Mouse (Mus musculus) right cerebral cortex, postnatal 4 days (tissue): ENCODE data around the gene A3galt2.

Source experiments
- DNase-seq: peaks from one replicate; pipeline ENCODE4 v3.0.0-alpha.2; 2022

The A3galt2 gene

DNA sequence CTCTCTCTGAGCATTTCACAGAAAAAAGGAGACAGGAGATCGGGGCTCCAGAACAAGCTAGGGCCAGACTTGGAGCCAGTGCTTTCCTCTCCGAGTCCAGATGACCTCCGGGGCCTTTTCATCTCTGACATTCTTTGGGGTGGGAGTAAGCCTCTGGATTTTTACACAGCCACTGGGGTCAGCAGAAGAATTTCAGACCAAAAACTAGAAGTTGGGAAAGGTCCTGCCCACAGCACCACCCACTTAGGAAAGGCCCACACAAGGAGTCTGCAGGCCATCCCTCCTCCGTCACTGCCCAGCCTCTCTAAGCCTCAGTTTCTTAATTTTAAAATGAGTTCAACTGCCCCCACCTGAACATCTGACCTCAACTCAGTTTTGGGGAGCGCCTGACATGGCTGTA is 48.4 kb downstream of the A3galt2 start:
- DNase-seq, result no peak

DNA sequence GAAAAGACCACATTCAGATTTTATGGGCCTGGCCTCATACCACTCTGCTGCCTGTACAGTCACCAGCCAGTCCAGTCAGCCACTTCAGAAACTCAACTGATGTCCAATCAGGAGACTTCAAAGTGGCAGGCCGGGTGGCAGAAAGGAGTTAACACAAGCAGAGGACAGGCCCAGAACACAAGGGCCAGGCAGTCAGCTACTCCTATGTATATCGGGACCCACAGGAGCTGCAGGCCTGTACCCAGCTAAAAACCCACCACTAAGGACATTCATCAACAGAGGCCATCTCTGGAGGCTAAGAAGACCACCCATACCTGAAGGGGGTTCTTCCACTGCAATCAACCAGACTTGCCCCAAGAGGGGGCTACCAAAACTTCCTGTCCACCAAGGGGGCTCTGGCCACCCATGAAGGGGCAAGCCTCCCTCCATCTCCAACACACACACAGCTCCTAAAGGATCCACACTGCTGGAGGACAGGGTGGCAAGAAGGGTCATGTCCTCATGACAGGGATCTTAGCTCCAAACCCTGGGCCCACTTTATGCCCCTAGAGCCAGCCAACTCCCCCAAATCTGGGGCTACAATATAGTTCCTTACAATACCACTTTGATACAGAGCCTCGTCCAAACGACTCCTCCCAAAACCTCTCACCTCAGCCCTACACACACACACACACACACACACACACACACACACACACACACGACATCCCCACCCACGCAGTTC is 49.4 kb downstream of the A3galt2 start:
- no peak for DNase-seq

DNA sequence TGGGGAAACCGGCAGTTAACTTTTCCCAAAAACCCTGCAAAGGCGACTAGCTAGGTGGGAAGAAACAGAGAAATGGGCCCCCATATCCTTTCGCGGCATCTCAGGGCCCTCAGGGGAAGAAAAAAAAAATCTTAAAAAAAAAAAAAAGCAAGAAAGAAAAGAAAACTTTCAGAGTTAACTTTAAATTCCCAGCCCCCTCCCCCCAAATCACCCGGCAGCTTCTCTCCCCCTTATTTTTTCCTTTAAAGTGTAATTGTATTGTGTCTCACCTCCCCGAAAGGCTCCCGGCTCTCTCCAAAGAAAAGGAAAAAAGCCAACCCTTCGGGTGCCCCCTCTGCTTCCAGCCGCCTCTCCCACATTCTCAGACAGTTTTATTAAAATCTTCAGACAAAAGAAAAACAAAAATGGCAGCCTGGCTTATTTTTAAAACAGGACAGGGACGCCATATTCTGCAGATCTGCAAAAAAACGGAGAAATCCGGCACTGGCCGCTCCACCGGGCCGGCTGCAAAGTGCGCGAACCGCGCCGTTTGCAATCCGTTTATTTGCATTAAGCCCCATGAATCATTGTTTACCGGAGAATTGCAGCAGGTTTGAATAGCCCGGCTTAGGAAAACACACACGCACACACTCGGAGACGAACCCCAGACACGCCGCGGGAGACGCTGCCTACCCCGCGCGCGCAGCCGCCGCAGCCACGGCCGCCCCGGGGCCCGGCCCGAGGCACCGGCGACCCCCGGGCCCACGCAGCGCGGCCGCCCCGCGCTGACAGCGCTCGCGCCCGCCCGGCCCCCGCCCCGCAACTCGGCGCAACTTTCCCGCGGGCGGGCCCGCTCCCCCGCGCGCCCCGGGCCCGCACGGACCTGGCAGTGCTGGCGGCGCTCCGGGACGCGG is 50.2 kb downstream of the A3galt2 start:
- DNase-seq, result peak; percentile 35

DNA sequence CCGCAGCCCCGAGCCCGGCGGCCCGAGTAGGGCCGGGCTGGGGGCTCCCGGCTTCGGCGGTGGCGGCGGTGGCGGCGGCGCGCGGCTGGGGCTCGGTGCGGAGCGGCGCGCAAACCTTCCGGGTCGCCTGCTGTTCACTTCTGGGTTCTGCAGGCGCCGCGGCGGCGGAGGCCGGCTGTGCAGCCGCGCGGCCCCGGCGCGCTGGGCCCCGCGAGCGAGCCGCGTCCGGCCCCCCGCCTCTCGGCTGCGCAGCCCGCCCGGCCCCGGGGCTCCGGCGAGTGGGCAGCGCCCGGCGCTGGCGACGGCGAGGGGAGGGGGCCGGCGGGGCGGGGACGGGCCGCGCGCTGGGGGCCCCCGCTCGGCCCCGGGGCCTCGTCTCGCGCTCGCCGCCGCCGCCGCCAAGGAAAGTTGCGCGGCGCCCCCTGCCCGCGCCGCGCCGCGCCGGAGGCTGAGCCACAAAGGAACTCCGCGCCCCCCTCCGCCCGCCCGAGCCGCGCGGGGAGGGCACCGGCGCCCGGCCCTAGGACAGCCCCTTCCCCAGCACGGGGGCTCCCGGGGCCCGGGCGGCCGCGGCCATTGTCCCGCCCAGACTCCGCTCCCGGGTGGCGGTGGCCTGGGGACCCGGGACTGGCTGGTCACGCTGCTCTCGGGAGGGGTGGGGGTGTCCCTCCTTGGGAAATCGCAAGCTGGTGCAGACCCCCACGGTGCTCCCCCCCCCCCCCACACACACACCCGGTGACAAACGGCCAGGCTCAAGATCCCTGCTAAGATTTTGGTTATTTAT is 51.1 kb downstream of the A3galt2 start, which contains the start of gene Zfp362:
Gene Zfp362 (minus strand): TSS at position 3 of the 784 bp plus-strand sequence.
- DNase-seq, result peak; percentile 56

DNA sequence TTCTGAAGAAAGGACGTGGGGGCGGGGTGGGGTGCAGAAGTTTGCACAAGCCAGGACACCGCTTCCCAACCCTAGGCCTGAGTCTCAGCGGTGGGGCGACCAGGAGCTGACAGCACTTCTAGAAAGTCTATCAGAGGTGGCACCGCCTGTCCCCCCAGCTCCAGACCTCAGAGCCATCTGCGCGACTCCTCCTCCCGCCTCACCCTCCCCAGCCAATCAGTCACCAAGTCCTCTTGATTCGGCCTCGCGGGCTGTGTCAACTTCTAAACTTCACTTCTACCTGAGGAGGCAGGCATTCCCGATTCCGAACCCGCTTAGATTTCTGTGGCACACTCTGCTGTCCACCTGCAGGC is 51.6 kb downstream of the A3galt2 start:
- peak; percentile 38 for DNase-seq

DNA sequence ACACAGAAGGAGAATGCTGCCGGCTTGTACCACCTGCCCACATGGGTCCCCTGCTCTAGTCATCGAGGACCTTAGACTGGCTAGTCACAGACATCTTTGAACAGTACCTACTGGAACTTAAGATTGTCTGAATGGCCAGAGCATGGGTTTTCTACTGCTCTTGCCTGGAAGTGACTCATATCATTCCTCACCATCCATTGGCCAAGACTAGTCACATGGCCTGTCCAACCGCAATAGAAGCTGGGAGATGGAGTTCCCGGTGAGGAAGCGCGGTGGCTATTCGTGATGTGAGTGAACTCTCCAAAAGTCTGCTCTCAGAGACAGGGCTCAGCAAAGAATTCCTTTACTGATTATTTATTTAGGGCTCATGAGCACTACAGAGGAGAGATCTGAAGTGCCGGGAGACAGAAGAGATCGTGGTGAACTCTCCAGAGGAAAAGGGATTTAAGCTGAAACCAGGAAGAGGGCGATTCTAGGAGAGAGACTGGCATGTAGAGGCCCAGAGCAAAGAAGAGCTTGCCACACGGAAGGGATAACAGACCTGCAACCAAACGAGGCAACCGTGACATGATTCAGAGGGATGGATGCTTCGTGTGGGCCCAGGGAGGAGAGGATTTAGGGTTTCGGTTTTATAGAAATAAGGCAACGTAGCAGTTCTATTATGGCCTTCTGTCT is 56.4 kb downstream of the A3galt2 start:
- peak; percentile 68 for DNase-seq

DNA sequence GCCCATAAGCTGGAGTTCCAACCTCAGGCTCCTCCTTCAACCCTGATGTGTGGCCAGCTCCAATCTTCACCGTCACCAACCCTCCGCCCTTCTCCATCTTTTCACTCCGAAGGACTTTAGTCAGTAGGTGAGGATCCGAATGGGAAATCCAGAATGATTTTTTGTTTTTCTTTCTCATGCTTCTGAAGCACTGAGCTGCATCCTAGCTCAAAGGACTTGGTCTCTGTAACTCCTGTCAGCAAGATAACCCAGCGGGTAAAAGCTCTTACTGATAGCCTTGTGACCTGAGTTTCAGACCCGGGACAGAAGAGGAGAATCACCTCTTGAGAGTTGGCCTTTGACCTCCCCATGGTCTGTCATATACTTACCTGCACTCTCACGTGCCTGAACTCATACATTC is 61.8 kb downstream of the A3galt2 start:
- no peak for DNase-seq
